Comparison of ENCODE assay signal across 10 mouse cellular contexts in the genomic region with DNA sequence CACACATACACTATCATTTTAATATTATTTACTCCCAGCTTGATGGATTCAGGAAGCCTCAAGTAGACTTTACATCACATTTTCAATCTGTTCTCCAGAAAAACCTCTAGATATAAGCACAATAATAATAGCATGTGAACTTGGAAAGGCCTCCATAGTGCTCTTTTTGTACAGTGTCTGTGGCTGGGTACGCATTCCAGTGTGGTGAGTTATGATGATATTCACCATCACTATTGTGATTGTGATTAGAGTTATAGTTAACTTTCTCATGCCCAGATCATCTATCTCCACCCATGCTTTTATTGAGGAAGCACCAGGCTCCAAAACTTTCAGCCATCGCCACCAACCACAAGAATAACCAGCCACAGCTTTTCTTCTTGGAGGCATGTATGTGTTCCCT.
"Had no signal": no experiment of that assay in that cellular context is flagged by ENCODE, and none has a peak within 500 bp of the region (broad histone marks: within the 10 kb centered on the region; RNA-seq: fewer than 3 reads in every experiment).

No protein-coding gene starts in this region.

- H3K27ac ChIP-seq: limb, embryonic 13.5 days; midbrain, embryonic 10.5 days; neural tube, embryonic 12.5 days; stomach, postnatal 0 days had no signal

- H3K4me1 ChIP-seq: midbrain, embryonic 10.5 days; neural tube, embryonic 12.5 days had no signal

- H3K27me3 ChIP-seq: limb, embryonic 13.5 days had no signal

- H3K4me2 ChIP-seq: limb, embryonic 13.5 days; neural tube, embryonic 12.5 days had no signal

- DNase-seq: kidney, adult 2 months; kidney, postnatal 36 days; left cerebral cortex, postnatal 4 days; lung, adult 18-20 months; midbrain, embryonic 14.5 days had no signal

- ATAC-seq: intestine, embryonic 16.5 days had no signal

- H3K36me3 ChIP-seq: limb, embryonic 13.5 days; midbrain, embryonic 10.5 days; neural tube, embryonic 12.5 days had no signal

- H3K9ac ChIP-seq: limb, embryonic 13.5 days; neural tube, embryonic 12.5 days had no signal

- H3K9me3 ChIP-seq: limb, embryonic 13.5 days; midbrain, embryonic 10.5 days; neural tube, embryonic 12.5 days had no signal

- H3K4me3 ChIP-seq: limb, embryonic 13.5 days; midbrain, embryonic 10.5 days; neural tube, embryonic 12.5 days had no signal
